Mouse (Mus musculus): Measurements from ENCODE around the gene Ckb. TPM values are rescaled to one million over a fixed set of nuclear protein-coding genes. Genes with fewer than 3 reads are reported as not detected.

Ckb gene
- polyA plus RNA-seq, 1 experiment from 2014 or later, result 2,837 TPM

DNA sequence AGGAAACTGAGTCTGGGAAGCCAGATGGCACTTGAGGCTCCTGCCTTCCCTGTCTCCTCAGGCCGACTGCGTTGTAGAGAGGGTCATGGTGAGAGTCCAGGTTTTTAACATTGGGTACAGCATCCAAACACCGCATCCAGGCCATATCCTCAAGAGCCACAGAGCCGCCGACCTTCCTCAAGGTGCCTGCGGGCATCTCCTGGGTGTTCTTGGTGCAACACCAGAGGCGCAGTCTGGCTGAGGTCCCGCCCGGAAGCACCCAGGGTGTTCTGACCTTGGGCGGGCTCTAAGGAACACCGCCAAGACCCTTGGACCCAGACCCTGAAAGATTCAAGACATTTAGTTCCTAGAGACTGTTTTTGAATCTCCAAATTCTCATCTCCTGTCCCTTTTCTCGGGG lies 443 bp upstream of the Ckb start:
- peaks cover 53% of the 10 kb centered on the region for H3K27me3 ChIP-seq (ENCODE audit: low read depth, poor library complexity, severe bottlenecking)
- WGBS, result 14% methylated on average over 12 of the region's 12 CpGs
- peak overlapping the region; percentile 94 for H3K4me3 ChIP-seq
- no peak for DNase-seq (ENCODE audit: low spot score)
- H3K36me3 ChIP-seq, result peaks cover 39% of the 10 kb centered on the region
- H3K9me3 ChIP-seq (replicated peaks), result no peaks in the 10 kb centered on the region
- H3K4me1 ChIP-seq, result peaks cover 82% of the 10 kb centered on the region
- H3K27ac ChIP-seq (replicated peaks), result peak overlapping the region; percentile 95

GRCm38 (mm10) chr12:111671431-111671902 lies 671 bp downstream of the Ckb start:
- peaks cover 71% of the 10 kb centered on the region for H3K4me1 ChIP-seq
- H3K27me3 ChIP-seq (ENCODE audit: low read depth, poor library complexity, severe bottlenecking), result peaks cover 51% of the 10 kb centered on the region
- peak overlapping the region; percentile 95 for H3K27ac ChIP-seq (replicated peaks)
- WGBS, result under 1% methylated on average over 34 of the region's 34 CpGs
- peak; percentile 79 for DNase-seq (ENCODE audit: low spot score)
- peaks cover 50% of the 10 kb centered on the region for H3K36me3 ChIP-seq
- H3K9me3 ChIP-seq (replicated peaks), result no peaks in the 10 kb centered on the region
- H3K4me3 ChIP-seq, result peak overlapping the region; percentile 94

GRCm38 (mm10) chr12:111670976-111671375 lies 1.2 kb downstream of the Ckb start:
- peak; percentile 47 for DNase-seq (ENCODE audit: low spot score)
- Histone ChIP-seq H3K27ac (replicated peaks) (peak overlapping the region; percentile 95), H3K9me3 (replicated peaks) (no peaks in the 10 kb centered on the region), H3K36me3 (peaks cover 55% of the 10 kb centered on the region), H3K4me3 (peak overlapping the region; percentile 94), H3K27me3 (ENCODE audit: low read depth, poor library complexity, severe bottlenecking) (peaks cover 46% of the 10 kb centered on the region), H3K4me1 (peaks cover 71% of the 10 kb centered on the region)
- WGBS, result 1% methylated on average over 35 of the region's 35 CpGs

- DNase-seq (ENCODE audit: low spot score), result peak; percentile 40
- H3K4me3 ChIP-seq, result peak overlapping the region; percentile 94
- whole genome bisulfite sequencing, result 4% methylated on average over 28 of the region's 29 CpGs
- H3K4me1 ChIP-seq, result peaks cover 71% of the 10 kb centered on the region
- H3K27me3 ChIP-seq (ENCODE audit: low read depth, poor library complexity, severe bottlenecking), result peaks cover 41% of the 10 kb centered on the region
- H3K36me3 ChIP-seq, result peaks cover 59% of the 10 kb centered on the region
- H3K27ac ChIP-seq (replicated peaks), result peak overlapping the region; percentile 95
- H3K9me3 ChIP-seq (replicated peaks), result no peaks in the 10 kb centered on the region
Observed at GRCm38 (mm10) chr12:111670371-111670971, 1.7 kb downstream of the Ckb start.

DNA sequence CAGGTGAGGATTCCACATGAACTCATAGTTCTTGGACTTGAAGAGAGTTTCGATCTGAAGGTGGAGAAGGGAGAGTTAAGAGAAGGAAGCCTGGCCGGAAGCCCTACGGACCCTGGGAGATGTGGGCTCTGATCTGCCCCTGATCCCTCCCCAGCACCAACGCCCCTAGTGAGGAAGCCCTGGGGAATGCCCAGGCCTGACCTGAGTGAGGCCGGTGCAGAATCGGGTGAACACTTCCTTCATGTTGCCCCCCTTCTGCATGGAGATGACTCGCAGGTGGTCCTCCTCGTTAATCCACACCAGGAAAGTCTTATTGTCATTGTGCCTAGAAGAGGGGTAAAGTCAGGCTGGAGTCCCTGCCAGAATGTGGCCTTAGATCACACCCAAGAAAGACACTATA lies 2.2 kb downstream of the Ckb start:
- peaks cover 66% of the 10 kb centered on the region for H3K4me1 ChIP-seq
- peak overlapping the region; percentile 94 for H3K4me3 ChIP-seq
- 53% methylated on average over 8 of the region's 8 CpGs for WGBS
- H3K27me3 ChIP-seq (ENCODE audit: low read depth, poor library complexity, severe bottlenecking), result peaks cover 36% of the 10 kb centered on the region
- DNase-seq (ENCODE audit: low spot score), result no peak
- peak overlapping the region; percentile 95 for H3K27ac ChIP-seq (replicated peaks)
- peaks cover 64% of the 10 kb centered on the region for H3K36me3 ChIP-seq
- H3K9me3 ChIP-seq (replicated peaks), result no peaks in the 10 kb centered on the region

DNA sequence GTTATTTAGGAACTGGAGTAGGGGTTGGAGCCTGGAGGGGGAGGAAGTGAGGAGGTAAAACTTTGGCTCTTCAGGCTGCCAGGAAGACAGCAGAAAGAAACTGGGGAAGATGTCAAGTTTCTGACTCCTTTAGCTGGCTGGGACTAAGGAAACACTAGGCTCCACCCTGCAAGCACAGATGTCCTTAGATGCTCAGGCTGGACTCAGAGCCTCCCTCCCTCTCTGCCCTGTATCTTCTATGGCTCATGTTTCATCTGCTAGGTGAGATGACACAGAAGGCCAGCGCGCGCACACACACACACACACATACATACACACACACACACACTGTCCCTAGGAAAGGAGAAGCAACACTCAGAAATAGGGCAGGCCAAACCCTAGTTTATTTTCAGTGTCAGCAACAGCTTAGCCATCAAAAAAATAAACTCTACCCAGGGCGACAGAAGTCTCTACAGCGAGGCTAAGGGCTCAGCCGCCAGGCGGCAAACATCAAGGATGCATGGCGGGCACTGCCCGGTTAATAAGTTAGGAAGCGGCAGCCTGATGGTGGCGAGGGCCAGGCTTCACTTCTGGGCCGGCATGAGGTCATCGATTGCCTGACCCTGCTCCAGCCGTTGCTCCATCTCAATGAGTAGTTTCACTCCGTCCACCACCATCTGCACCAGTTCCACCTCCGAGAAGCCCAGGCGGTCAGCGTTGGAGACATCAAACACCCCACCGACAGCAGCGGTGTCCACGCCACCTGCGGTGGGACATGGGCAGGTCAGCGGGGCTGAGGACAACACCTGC lies 2.9 kb downstream of the Ckb start:
- Histone ChIP-seq H3K36me3 (peaks cover 68% of the 10 kb centered on the region), H3K4me1 (peaks cover 70% of the 10 kb centered on the region), H3K9me3 (replicated peaks) (no peaks in the 10 kb centered on the region), H3K27me3 (ENCODE audit: low read depth, poor library complexity, severe bottlenecking) (peaks cover 30% of the 10 kb centered on the region), H3K27ac (replicated peaks) (peak overlapping the region; percentile 95), H3K4me3 (peak overlapping the region; percentile 94)
- 67% methylated on average over 23 of the region's 23 CpGs for WGBS
- peak; percentile 38 for DNase-seq (ENCODE audit: low spot score)

DNA sequence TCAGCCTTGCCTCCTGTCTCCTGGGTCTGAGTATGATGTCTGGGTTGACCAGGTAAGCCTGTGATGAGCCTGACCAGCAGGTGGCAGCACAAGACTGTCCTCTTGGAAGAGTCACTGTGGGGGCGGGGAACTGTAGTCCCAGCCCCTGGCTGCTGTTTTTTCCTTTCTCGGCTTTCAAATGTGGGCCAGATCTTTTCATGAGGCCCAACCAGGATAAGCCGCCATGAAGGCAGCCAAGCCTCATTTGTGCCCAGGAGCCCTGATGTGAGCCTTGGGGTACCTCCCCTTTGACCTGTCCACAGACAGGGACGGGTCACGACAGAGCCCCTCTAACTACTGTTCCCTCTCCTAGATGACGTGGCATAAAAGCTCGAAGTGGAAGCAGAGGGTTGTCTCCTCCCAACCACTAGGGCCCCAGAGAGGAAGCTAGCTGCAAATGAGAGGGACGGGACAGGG lies 3.7 kb downstream of the Ckb start:
- H3K36me3 ChIP-seq, result peaks cover 75% of the 10 kb centered on the region
- peak overlapping the region; percentile 94 for H3K4me3 ChIP-seq
- WGBS, result 0% methylated on average over 8 of the region's 8 CpGs
- peaks cover 73% of the 10 kb centered on the region for H3K4me1 ChIP-seq
- H3K9me3 ChIP-seq (replicated peaks), result no peaks in the 10 kb centered on the region
- peaks cover 23% of the 10 kb centered on the region for H3K27me3 ChIP-seq (ENCODE audit: low read depth, poor library complexity, severe bottlenecking)
- peak overlapping the region; percentile 95 for H3K27ac ChIP-seq (replicated peaks)
- peak; percentile 91 for DNase-seq (ENCODE audit: low spot score)

GRCm38 (mm10) chr12:111667421-111667820 lies 4.7 kb downstream of the Ckb start:
- peaks cover 69% of the 10 kb centered on the region for H3K4me1 ChIP-seq

DNA sequence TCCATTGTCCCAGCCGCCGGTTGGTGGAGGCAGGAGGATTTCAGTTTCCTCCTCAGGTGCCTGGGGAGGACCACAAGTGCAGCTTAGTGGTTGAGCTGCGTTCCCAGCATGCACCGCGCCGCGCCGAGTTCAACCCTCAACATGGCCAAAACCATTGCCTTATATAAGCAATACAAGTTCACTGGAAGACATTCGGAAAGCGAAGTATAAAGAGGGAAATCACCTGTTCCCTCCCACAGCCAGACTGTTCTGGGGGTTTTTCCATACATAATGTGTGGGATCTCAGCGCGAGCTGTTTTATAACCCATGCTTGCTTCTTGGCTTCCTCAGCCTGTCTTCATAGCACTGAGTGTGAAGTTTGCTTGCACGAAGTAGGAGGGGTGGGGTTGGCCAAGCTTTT lies 5.8 kb downstream of the Ckb start:
- H3K27me3 ChIP-seq (ENCODE audit: low read depth, poor library complexity, severe bottlenecking), result peaks cover 12% of the 10 kb centered on the region; the same call in 1 of the 2 replicates
- WGBS, result 80% methylated on average over 13 of the region's 13 CpGs
- H3K9me3 ChIP-seq (replicated peaks), result no peaks in the 10 kb centered on the region
- no peak overlapping the region for H3K4me3 ChIP-seq
- H3K27ac ChIP-seq (replicated peaks), result 0 out of 2 replicates have a peak overlapping the region, but pooled peaks have one; percentile 6
- H3K4me1 ChIP-seq, result peaks cover 59% of the 10 kb centered on the region
- no peak for DNase-seq (ENCODE audit: low spot score)
- H3K36me3 ChIP-seq, result peaks cover 90% of the 10 kb centered on the region

More at GRCm38 (mm10) chr12:111667421-111667820, 4.7 kb downstream of the Ckb start:
- 87% methylated on average over 5 of the region's 5 CpGs for WGBS
- Histone ChIP-seq H3K36me3 (peaks cover 83% of the 10 kb centered on the region), H3K9me3 (replicated peaks) (no peaks in the 10 kb centered on the region), H3K4me3 (no peak overlapping the region), H3K27me3 (ENCODE audit: low read depth, poor library complexity, severe bottlenecking) (peaks cover 12% of the 10 kb centered on the region; the same call in 1 of the 2 replicates), H3K27ac (replicated peaks) (peak overlapping the region; percentile 95)
- no peak for DNase-seq (ENCODE audit: low spot score)

- Histone ChIP-seq H3K9me3 (replicated peaks) (no peaks in the 10 kb centered on the region), H3K4me3 (no peak overlapping the region), H3K4me1 (peaks cover 52% of the 10 kb centered on the region), H3K27ac (replicated peaks) (no peak overlapping the region), H3K36me3 (peaks cover 89% of the 10 kb centered on the region), H3K27me3 (ENCODE audit: low read depth, poor library complexity, severe bottlenecking) (peaks cover 4% of the 10 kb centered on the region; the same call in 1 of the 2 replicates)
- WGBS, result 83% methylated on average over 13 of the region's 13 CpGs
- no peak for DNase-seq (ENCODE audit: low spot score)
Observed at GRCm38 (mm10) chr12:111665041-111665880, 6.9 kb downstream of the Ckb start.

DNA sequence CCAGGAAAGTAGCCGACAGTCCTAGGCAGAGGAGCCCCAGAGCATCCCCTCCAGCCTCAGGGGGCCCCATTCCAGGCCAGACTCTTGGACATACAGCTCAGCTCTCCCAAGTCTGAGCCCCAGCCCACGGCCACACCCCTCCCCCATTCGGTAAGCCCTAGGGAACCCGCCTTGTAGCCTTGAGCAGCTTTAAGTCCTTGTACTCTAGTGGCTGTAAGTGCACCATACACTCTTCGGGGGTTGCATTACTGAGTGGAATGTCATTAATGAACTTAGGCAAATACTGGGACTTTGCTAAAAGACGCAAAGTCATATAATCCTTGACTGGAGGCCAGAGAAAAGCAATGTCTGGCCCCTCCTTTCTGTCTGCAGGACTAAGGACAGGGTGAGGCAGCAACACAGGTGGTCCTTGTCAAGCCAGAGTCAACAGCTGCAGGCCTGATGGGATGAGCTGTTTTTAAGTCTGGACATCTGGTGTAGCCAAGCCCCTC lies 7.9 kb downstream of the Ckb start:
- H3K4me3 ChIP-seq, result peak overlapping the region; percentile 24; the same call in 1 of the 2 replicates
- no peaks in the 10 kb centered on the region for H3K9me3 ChIP-seq (replicated peaks)
- no peaks in the 10 kb centered on the region for H3K27me3 ChIP-seq (ENCODE audit: low read depth, poor library complexity, severe bottlenecking)
- WGBS, result 43% methylated on average over 6 of the region's 6 CpGs
- peak overlapping the region; percentile 79 for H3K27ac ChIP-seq (replicated peaks)
- peaks cover 89% of the 10 kb centered on the region for H3K36me3 ChIP-seq
- H3K4me1 ChIP-seq, result peaks cover 46% of the 10 kb centered on the region
- DNase-seq (ENCODE audit: low spot score), result no peak
